Comparison of ENCODE assay signal across 10 mouse cellular contexts in the genomic region with DNA sequence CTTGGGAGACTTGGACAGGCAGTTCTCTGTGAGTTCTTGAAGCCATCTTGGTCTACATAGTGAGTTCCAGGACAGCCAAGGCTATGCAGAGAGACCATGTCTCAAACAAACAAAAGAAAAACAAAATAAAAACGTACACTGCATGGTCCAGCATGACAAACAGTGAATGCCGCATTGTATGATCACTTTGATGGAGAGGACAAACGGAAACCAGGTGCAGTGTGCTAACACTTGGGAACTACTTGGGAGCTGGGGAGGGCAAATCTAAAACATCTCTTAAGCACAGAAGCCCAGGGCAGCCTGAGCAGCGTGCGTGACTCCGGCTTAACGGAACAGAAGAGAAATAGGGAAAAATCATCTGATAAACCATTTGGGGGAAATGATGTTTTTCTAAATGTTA. TPM values are rescaled to one million over a fixed set of nuclear protein-coding genes. Genes with fewer than 3 reads are reported as not detected.
DNase-seq lines count a peak whose midpoint lies in the region; ATAC-seq and TF ChIP-seq lines count a peak whose summit lies in the region.
"Had no signal": no experiment of that assay in that cellular context is flagged by ENCODE, and none has a peak within 500 bp of the region (broad histone marks: within the 10 kb centered on the region; RNA-seq: fewer than 3 reads in every experiment).

A gene (minus strand): TSS at position 101 of the 400 bp plus-strand sequence.

- H3K36me3 ChIP-seq in liver, adult 2 months (ENCODE audit: control insufficient read depth, insufficient read depth, low read length), result no peaks in the 10 kb centered on the region; the same call in 1 of the 2 replicates

- TF ChIP-seq CTCF in liver, adult 2 months (IDR thresholded peaks at IDR 0.05; ENCODE audit: low read depth, low read length), result no peak

- H3K9ac ChIP-seq in liver, adult 2 months (ENCODE audit: low read depth, low read length), result peak within 1 kb of the TSS; percentile 3; the same call in 1 of the 2 replicates

- H3K4me1 ChIP-seq in liver, adult 2 months (ENCODE audit: control insufficient read depth, insufficient read depth, low read length), result peaks cover 24% of the 10 kb centered on the region

- no peak within 1 kb of the TSS for H3K4me3 ChIP-seq in liver, adult 2 months (ENCODE audit: insufficient read depth, low read depth, low read length)

- H3K79me2 ChIP-seq in liver, adult 2 months (ENCODE audit: control insufficient read depth, insufficient read depth, low read length), result peaks cover 19% of the 10 kb centered on the region; the same call in 1 of the 2 replicates

- DNase-seq in liver, adult 2 months (ENCODE audit: extremely low read depth, low read depth, low spot score), result no peak
- DNase-seq in liver, result no peak
- no peak for DNase-seq in adrenal gland, postnatal 14 days
- DNase-seq in cerebellum, postnatal 4 days (ENCODE audit: low spot score in 2 of 2), result no peak
- no peak for DNase-seq in embryo, embryonic 11 days
- no peak for DNase-seq in heart, adult 8-10 months (ENCODE audit: low spot score)
- DNase-seq: cerebellum, postnatal 10 days; kidney, adult 18-20 months had no signal

- no peak for ATAC-seq in granulocyte monocyte progenitor cell, adult 5-6 weeks (replicated peaks; ENCODE audit: poor library complexity, severe bottlenecking)
- ATAC-seq in megakaryocyte, adult 5-6 weeks (ENCODE audit: poor library complexity, severe bottlenecking), result no peak

- 93% methylated on average over 7 of the region's 7 CpGs for WGBS in liver, adult 2 months

- H3K27ac ChIP-seq in liver, adult 2 months (replicated peaks; ENCODE audit: insufficient read depth, low read depth, low read length), result peak within 1 kb of the TSS; percentile 74

- H3K27me3 ChIP-seq in liver, adult 2 months (ENCODE audit: control insufficient read depth, insufficient read depth, low read length), result no peaks in the 10 kb centered on the region

- no peak for TF ChIP-seq POLR2A in liver, adult 2 months (IDR thresholded peaks at IDR 0.05; ENCODE audit: extremely low read depth, insufficient read depth, low read length)

RNA-seq across cellular contexts. Expression of the gene that starts here (rescaled TPM):
- total RNA-seq in liver, adult 2 months (2014; rRNA removed), result 81.9 and 90.1 TPM in 2 replicates
- 48.2 and 64.9 TPM in 2 replicates for polyA plus RNA-seq in liver, adult 2 months (2012; rRNA removed)
- total RNA-seq in adrenal gland, postnatal 14 days (2021), result 42.5 and 47.1 TPM in 2 replicates
- 28.9 and 31.4 TPM in 2 replicates for total RNA-seq in granulocyte monocyte progenitor cell, adult 5-6 weeks (2014; fragmentation: Nextera tagmentation)
- 28.8 and 29.7 TPM in 2 replicates for total RNA-seq in granulocyte monocyte progenitor cell, adult 5-6 weeks (2017)
- 67.9 and 68.9 TPM in 2 replicates for total RNA-seq in megakaryocyte, adult 5-6 weeks (2015)
- 61.6 and 62.9 TPM in 2 replicates for total RNA-seq in megakaryocyte, adult 5-6 weeks (2017)
- 1 to 10 TPM; 2.9 to 5.8 (median 3.2) TPM for total RNA-seq in heart, adult 8-10 months (2022)
